Mouse (Mus musculus): ENCODE data around the gene Muc15.

GRCm38 (mm10) chr2:110709436-110709835 lies 11.7 kb upstream of the Muc15 start:
- TF ChIP-seq POLR2A (IDR thresholded peaks at IDR 0.05; ENCODE audit: extremely low read depth, insufficient read depth, low read length) (no peak), CTCF (IDR thresholded peaks at IDR 0.05; ENCODE audit: low read depth, low read length) (no peak)

All from liver, adult 2 months (tissue).